Mouse (Mus musculus): ENCODE results near the gene Chaf1a. TPM values are rescaled to one million over a fixed set of nuclear protein-coding genes. Genes with fewer than 3 reads are reported as not detected.

Gene Chaf1a
- polyA plus RNA-seq (2015; fragmentation: Nextera tagmentation; extraction: Ambion mirVana): 4.5 and 5.0 TPM in 2 replicates

- TF ChIP-seq EP300 (optimal IDR thresholded peaks at IDR 0.05) (peak; percentile 91), CTCF (IDR thresholded peaks at IDR 0.05; ENCODE audit: low read depth) (no peak)
- under 1% methylated on average over 68 of the region's 68 CpGs for WGBS
- ATAC-seq (ENCODE audit: low FRiP score, low TSS enrichment): peak; percentile 91
- Histone ChIP-seq H3K27me3 (ENCODE audit: control insufficient read depth, insufficient read depth, low read length) (no peaks in the 10 kb centered on the region), H3K9me3 (ENCODE audit: control insufficient read depth, low read length) (no peaks in the 10 kb centered on the region), H3K9ac (ENCODE audit: low read length) (peak within 1 kb of the TSS; percentile 73), H3K27ac (replicated peaks) (peak within 1 kb of the TSS; percentile 50), H3K36me3 (ENCODE audit: control insufficient read depth, insufficient read depth, low read length) (no peaks in the 10 kb centered on the region), H3K4me2 (replicated peaks; ENCODE audit: low read depth) (peak within 1 kb of the TSS; percentile 74), H3K4me1 (replicated peaks; ENCODE audit: control insufficient read depth, insufficient read depth) (no peaks in the 10 kb centered on the region), H3K4me3 (ENCODE audit: low read depth, low read length) (peak within 1 kb of the TSS; percentile 78)
- DNase-seq (ENCODE audit: low spot score): peak; percentile 95
These were observed at the start of gene Chaf1a for GRCm38 (mm10) chr17:56040030-56040856. Gene Chaf1a, plus strand, starts transcription at chr17:56040439.

- Histone ChIP-seq H3K36me3 (ENCODE audit: control insufficient read depth, insufficient read depth, low read length) (no peaks in the 10 kb centered on the region; the same call in 1 of the 2 replicates), H3K4me2 (replicated peaks; ENCODE audit: low read depth) (no peak overlapping the region), H3K4me1 (replicated peaks; ENCODE audit: control insufficient read depth, insufficient read depth) (no peaks in the 10 kb centered on the region), H3K27ac (replicated peaks) (no peak overlapping the region), H3K9ac (ENCODE audit: low read length) (no peak overlapping the region), H3K9me3 (ENCODE audit: control insufficient read depth, low read length) (no peaks in the 10 kb centered on the region), H3K27me3 (ENCODE audit: control insufficient read depth, insufficient read depth, low read length) (no peaks in the 10 kb centered on the region), H3K4me3 (ENCODE audit: low read depth, low read length) (no peak overlapping the region)
- WGBS: 77% methylated on average over 15 of the region's 15 CpGs
- DNase-seq (ENCODE audit: low spot score) (no peak), ATAC-seq (ENCODE audit: low FRiP score, low TSS enrichment) (peak; percentile 30; the same call in 1 of the 2 replicates)
- TF ChIP-seq EP300 (optimal IDR thresholded peaks at IDR 0.05) (no peak), CTCF (IDR thresholded peaks at IDR 0.05; ENCODE audit: low read depth) (no peak)
These were observed 44.2 kb upstream of the Chaf1a start for GRCm38 (mm10) chr17:55996007-55996406.

- no peak overlapping the region for H3K4me2 ChIP-seq (replicated peaks; ENCODE audit: low read depth)
- H3K9me3 ChIP-seq (ENCODE audit: control insufficient read depth, low read length): no peaks in the 10 kb centered on the region
- no peak overlapping the region for H3K27ac ChIP-seq (replicated peaks)
- H3K4me1 ChIP-seq (replicated peaks; ENCODE audit: control insufficient read depth, insufficient read depth): no peaks in the 10 kb centered on the region
- WGBS: 30% methylated on average over 30 of the region's 30 CpGs
- DNase-seq (ENCODE audit: low spot score) (no peak), ATAC-seq (ENCODE audit: low FRiP score, low TSS enrichment) (no peak)
- H3K27me3 ChIP-seq (ENCODE audit: control insufficient read depth, insufficient read depth, low read length): no peaks in the 10 kb centered on the region
- H3K36me3 ChIP-seq (ENCODE audit: control insufficient read depth, insufficient read depth, low read length): no peaks in the 10 kb centered on the region; the same call in 1 of the 2 replicates
- H3K9ac ChIP-seq (ENCODE audit: low read length): no peak overlapping the region
- no peak overlapping the region for H3K4me3 ChIP-seq (ENCODE audit: low read depth, low read length)
- TF ChIP-seq EP300 (optimal IDR thresholded peaks at IDR 0.05): no peak
- TF ChIP-seq CTCF (IDR thresholded peaks at IDR 0.05; ENCODE audit: low read depth): no peak
These were observed 40.3 kb upstream of the Chaf1a start for GRCm38 (mm10) chr17:55999794-56000499.

DNA sequence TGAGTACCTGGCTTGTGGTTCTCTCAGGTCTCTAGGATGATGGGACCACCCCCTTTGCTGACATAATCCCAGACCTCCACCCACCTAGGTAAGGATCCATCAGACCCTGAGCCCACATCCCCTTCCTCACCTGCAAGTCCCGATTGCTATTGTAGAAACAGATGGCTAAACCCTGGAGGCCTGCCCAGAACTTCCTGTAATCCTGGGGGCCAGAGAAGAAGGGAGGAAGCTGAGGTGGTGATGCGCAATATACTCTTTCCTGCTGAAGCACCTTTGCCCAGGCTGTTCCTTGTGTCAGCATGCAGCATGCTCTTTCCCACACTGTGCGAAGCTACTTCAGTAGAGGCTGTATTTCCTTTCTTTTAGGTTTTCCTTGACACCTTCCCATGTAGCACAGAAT lies 37.2 kb upstream of the Chaf1a start:
- Histone ChIP-seq H3K4me3 (ENCODE audit: low read depth, low read length) (no peak overlapping the region), H3K4me1 (replicated peaks; ENCODE audit: control insufficient read depth, insufficient read depth) (no peaks in the 10 kb centered on the region), H3K27me3 (ENCODE audit: control insufficient read depth, insufficient read depth, low read length) (0 out of 2 replicates have a peak, but pooled peaks cover 2% of the 10 kb centered on the region), H3K4me2 (replicated peaks; ENCODE audit: low read depth) (no peak overlapping the region), H3K9ac (ENCODE audit: low read length) (no peak overlapping the region), H3K36me3 (ENCODE audit: control insufficient read depth, insufficient read depth, low read length) (no peaks in the 10 kb centered on the region), H3K27ac (replicated peaks) (no peak overlapping the region), H3K9me3 (ENCODE audit: control insufficient read depth, low read length) (no peaks in the 10 kb centered on the region)
- ATAC-seq (ENCODE audit: low FRiP score, low TSS enrichment): no peak
- 75% methylated on average over 3 of the region's 3 CpGs for WGBS
- DNase-seq (ENCODE audit: low spot score): no peak
- TF ChIP-seq CTCF (IDR thresholded peaks at IDR 0.05; ENCODE audit: low read depth): no peak
- TF ChIP-seq EP300 (optimal IDR thresholded peaks at IDR 0.05): no peak

DNA sequence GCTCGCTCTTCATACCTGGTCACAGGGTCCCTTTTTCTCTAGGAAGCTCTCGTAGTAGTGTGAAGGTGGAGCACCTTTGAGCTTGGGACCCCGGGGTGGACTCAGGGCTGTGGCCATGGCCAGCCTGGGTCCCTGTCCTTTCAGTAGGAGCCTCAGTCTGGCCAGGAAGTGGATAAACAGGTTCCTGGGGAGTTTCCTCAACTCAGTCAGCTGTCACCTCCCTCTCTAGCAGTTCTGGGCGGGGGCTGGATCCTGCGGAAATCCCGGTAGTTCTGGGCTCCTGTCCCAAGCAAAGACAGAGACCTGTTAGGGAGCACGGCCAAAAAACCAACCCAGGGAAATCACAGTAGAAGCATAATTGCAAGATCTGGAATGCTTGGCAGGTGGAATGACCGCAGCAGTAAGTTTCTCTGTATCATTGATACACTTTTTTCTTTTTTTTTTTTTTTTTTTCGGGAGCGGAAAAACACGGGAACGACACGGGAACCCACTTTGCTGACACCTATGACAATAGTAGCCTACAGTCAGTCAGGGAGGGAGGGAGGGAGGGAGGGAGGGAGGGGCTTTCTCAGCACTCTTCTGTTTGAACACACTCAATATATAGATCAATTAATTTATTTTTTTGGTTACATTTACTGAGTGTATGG lies 34.7 kb upstream of the Chaf1a start, which contains the start of the genes Stap2 and Mpnd:
Gene Stap2 (minus strand): TSS at position 170 of the 647 bp plus-strand sequence.
Gene Mpnd (plus strand): TSS at position 297 of the 647 bp plus-strand sequence.
- 25% methylated on average over 13 of the region's 13 CpGs for WGBS
- no peak; the same call in 1 of the 2 replicates for ATAC-seq (ENCODE audit: low FRiP score, low TSS enrichment)

More for the DNA sequence above, 34.7 kb upstream of the Chaf1a start, which contains the start of the genes Stap2 and Mpnd:
- Histone ChIP-seq H3K4me3 (ENCODE audit: low read depth, low read length) (peak within 1 kb of the TSS; percentile 26), H3K4me1 (replicated peaks; ENCODE audit: control insufficient read depth, insufficient read depth) (peaks cover 4% of the 10 kb centered on the region; the same call in 1 of the 2 replicates), H3K27ac (replicated peaks) (peak within 1 kb of the TSS; percentile 53; the same call in 1 of the 2 replicates), H3K9me3 (ENCODE audit: control insufficient read depth, low read length) (no peaks in the 10 kb centered on the region), H3K4me2 (replicated peaks; ENCODE audit: low read depth) (peak within 1 kb of the TSS; percentile 51), H3K9ac (ENCODE audit: low read length) (peak within 1 kb of the TSS; percentile 58), H3K27me3 (ENCODE audit: control insufficient read depth, insufficient read depth, low read length) (0 out of 2 replicates have a peak, but pooled peaks cover 2% of the 10 kb centered on the region), H3K36me3 (ENCODE audit: control insufficient read depth, insufficient read depth, low read length) (no peaks in the 10 kb centered on the region)
- no peak for TF ChIP-seq EP300 (optimal IDR thresholded peaks at IDR 0.05)
- TF ChIP-seq CTCF (IDR thresholded peaks at IDR 0.05; ENCODE audit: low read depth): no peak
- peak; percentile 72 for DNase-seq (ENCODE audit: low spot score)
